Mouse (Mus musculus): Measurements from ENCODE around the gene D3Ertd751e. TPM values are rescaled to one million over a fixed set of nuclear protein-coding genes. Genes with fewer than 3 reads are reported as not detected.
A peak's percentile ranks its signal among the peaks of the same experiment; 100 is the strongest.

Gene D3Ertd751e
- total RNA-seq (2014; rRNA removed), result 2.9 and 4.7 TPM in 2 replicates
- polyA plus RNA-seq (2015; fragmentation: Nextera tagmentation; extraction: Ambion mirVana), result 11.1 and 12.9 TPM in 2 replicates

DNA sequence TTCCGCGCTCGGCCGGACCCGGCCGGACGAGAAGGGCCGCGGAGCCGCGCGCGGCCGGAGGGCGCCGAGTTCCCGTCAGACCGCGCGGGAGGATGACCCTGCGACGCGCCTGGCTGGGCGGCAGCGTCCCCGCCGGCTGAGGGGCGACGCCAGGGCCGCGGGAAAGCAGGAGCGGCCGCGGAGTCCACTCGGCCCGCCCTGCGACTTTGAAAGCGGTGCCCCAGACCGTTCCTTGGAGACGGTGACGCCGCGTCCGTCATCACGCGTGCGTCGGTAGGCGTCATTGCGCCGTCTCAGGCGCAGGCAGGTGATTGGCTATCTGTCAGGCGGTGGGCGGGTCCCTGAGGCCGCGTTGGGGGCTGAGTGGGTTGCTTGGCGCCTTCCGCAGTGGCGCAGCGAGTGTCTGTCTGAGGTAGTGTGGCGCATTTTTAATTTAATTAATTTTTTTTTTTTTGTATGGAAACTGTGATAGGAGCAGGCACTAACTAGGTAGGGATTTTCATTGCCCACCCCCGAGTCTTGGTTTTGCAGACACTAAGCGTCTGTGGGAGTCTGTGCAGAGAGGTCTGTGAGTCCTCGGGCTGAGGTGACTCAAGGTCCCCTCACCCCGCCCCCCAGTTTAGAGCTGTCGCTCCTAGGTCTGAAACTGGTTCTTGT is at the start of gene D3Ertd751e, which contains the start of gene Sclt1:
D3Ertd751e (plus strand) TSS at position 334 of the 657 bp plus-strand sequence.
Sclt1 (minus strand) TSS at position 237 of the 657 bp plus-strand sequence.
- H3K4me1 ChIP-seq (ENCODE audit: insufficient read depth, low read length), result no peaks in the 10 kb centered on the region; the same call in 1 of the 2 replicates
- peak; percentile 100 for ATAC-seq
- peak; percentile 27; the same call in 1 of the 2 replicates for TF ChIP-seq CTCF (IDR thresholded peaks at IDR 0.05; ENCODE audit: low read depth)

DNA sequence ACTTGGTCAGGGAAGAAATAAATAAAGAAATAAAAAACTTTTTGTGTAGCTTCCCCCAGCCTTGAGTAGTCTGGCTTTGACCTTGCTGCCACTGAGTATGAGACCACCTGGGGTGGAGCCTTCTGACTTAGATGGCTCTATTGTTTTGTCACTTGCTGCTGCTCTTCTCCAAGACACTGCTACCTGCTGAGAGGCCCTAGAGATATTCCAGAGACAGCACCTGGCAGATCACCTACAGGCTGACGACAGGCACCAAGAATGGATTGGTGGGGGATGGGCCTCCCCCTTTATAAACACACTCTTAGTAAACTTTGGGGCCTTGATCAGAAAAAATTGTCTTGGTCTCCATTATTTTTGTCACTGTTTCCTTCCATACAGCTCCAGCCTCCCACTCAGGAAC is 46.7 kb upstream of the D3Ertd751e start:
- H3K9me3 ChIP-seq (ENCODE audit: low read length), result no peaks in the 10 kb centered on the region
- no peak overlapping the region for H3K9ac ChIP-seq (replicated peaks; ENCODE audit: low read length)
- H3K4me1 ChIP-seq (ENCODE audit: insufficient read depth, low read length), result no peaks in the 10 kb centered on the region
- no peak for ATAC-seq
- DNase-seq (ENCODE audit: low spot score), result no peak
- no peak for TF ChIP-seq CTCF (IDR thresholded peaks at IDR 0.05; ENCODE audit: low read depth)
- no peak overlapping the region for H3K4me2 ChIP-seq (ENCODE audit: low read depth, low read length)
- no peak overlapping the region for H3K4me3 ChIP-seq (ENCODE audit: low read length)
- peaks cover 4% of the 10 kb centered on the region; the same call in 1 of the 2 replicates for H3K36me3 ChIP-seq (ENCODE audit: insufficient read depth, low read length)
- no peak overlapping the region for H3K27ac ChIP-seq
- 71% methylated on average over 1 of the region's 1 CpGs for WGBS
- no peaks in the 10 kb centered on the region for H3K27me3 ChIP-seq (ENCODE audit: insufficient read depth, low read length)

More for the DNA sequence above, at the start of gene D3Ertd751e, which contains the start of gene Sclt1:
- Histone ChIP-seq H3K4me2 (ENCODE audit: low read depth, low read length) (peak within 1 kb of the TSS; percentile 92), H3K4me3 (ENCODE audit: low read length) (peak within 1 kb of the TSS; percentile 68), H3K27ac (peak within 1 kb of the TSS; percentile 93), H3K9ac (replicated peaks; ENCODE audit: low read length) (peak within 1 kb of the TSS; percentile 65), H3K36me3 (ENCODE audit: insufficient read depth, low read length) (no peaks in the 10 kb centered on the region), H3K9me3 (ENCODE audit: low read length) (no peaks in the 10 kb centered on the region), H3K27me3 (ENCODE audit: insufficient read depth, low read length) (no peaks in the 10 kb centered on the region)
- under 1% methylated on average over 58 of the region's 66 CpGs for WGBS
- peak; percentile 99 for DNase-seq (ENCODE audit: low spot score)

DNA sequence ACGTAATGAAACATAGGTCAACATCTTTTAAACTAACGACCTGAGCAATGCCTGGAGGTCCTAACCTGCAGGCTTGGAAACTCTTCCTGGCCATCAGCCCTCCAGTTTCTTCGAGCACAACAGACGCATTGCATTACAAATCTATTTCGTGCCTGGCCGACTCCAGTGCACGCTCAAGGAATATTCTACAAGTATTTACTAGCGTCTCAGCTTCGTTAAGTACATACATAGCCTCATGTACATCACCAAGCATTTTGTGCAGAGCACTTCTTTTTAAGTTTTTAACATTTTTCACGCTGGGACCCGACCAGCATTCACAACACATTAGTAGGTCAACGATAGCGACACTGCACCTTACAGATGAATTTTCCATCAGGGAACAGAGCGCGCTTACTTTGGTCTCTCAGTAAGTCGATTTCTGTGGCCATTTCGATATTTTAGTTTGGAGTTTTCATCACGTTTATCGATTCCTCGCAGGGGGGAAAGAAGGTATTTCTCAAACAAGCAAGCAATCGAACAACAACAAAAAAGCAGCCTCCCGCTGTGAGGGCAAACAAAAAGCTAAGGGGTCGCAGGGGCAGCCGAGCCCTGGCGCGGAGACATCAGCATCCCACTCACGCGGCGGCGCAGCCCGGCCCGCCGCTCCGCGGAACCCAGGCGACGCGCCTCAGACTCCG is 672 bp upstream of the D3Ertd751e start:
- Histone ChIP-seq H3K9me3 (ENCODE audit: low read length) (no peaks in the 10 kb centered on the region), H3K4me3 (ENCODE audit: low read length) (peak overlapping the region; percentile 68), H3K27ac (peak overlapping the region; percentile 93), H3K4me1 (ENCODE audit: insufficient read depth, low read length) (no peaks in the 10 kb centered on the region; the same call in 1 of the 2 replicates), H3K27me3 (ENCODE audit: insufficient read depth, low read length) (no peaks in the 10 kb centered on the region), H3K36me3 (ENCODE audit: insufficient read depth, low read length) (no peaks in the 10 kb centered on the region), H3K4me2 (ENCODE audit: low read depth, low read length) (peak overlapping the region; percentile 92), H3K9ac (replicated peaks; ENCODE audit: low read length) (peak overlapping the region; percentile 65)
- TF ChIP-seq CTCF (IDR thresholded peaks at IDR 0.05; ENCODE audit: low read depth), result no peak
- WGBS, result under 1% methylated on average over 39 of the region's 39 CpGs
- ATAC-seq, result no peak
- peak; percentile 41 for DNase-seq (ENCODE audit: low spot score)

DNA sequence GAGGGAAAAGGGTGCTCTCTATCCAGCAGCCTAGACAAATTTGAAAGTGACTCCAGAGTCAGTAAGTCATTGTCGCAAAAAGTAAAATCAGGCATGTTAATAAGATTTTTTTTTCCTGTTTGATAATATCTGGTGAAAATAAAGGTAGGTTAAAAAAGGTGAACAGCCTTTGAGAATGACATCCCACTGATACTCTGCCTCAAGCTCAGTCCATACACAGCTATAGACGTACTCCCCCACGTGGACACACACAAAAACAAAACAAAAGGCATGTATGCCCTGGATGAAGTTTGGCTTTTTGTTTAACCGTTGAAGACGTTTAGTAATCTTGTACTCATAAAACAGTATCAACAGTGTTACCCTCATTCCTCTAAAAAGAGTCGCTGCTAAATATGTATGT is 1.0 kb downstream of the D3Ertd751e start:
- WGBS, result 27% methylated on average over 6 of the region's 6 CpGs
- Histone ChIP-seq H3K27ac (no peak overlapping the region), H3K4me1 (ENCODE audit: insufficient read depth, low read length) (no peaks in the 10 kb centered on the region; the same call in 1 of the 2 replicates), H3K9me3 (ENCODE audit: low read length) (no peaks in the 10 kb centered on the region), H3K27me3 (ENCODE audit: insufficient read depth, low read length) (no peaks in the 10 kb centered on the region), H3K4me2 (ENCODE audit: low read depth, low read length) (peak overlapping the region; percentile 92), H3K36me3 (ENCODE audit: insufficient read depth, low read length) (no peaks in the 10 kb centered on the region), H3K9ac (replicated peaks; ENCODE audit: low read length) (no peak overlapping the region), H3K4me3 (ENCODE audit: low read length) (peak overlapping the region; percentile 68)
- peak; percentile 52 for DNase-seq (ENCODE audit: low spot score)
- no peak for ATAC-seq
- peak; percentile 63 for TF ChIP-seq CTCF (IDR thresholded peaks at IDR 0.05; ENCODE audit: low read depth)

DNA sequence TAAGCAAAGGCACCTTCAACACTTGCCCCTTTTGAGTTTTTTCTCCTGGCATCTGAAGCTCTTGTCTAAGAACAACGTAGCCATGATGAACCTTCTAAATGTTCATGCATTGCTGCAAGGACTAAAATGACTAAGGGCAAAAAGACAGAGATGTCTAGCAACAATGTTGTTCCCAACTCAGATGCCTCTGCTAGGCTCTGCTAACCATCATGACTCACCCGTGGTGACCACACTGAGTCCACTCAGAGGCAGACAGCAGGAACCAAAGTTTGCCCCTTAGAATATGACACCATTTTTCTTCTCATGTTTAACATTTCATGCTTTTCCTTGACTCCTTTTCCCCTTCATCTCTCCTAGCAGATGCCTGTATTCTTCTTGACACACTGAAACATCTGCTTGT is 12.1 kb downstream of the D3Ertd751e start:
- Histone ChIP-seq H3K9me3 (ENCODE audit: low read length) (no peaks in the 10 kb centered on the region), H3K27ac (no peak overlapping the region), H3K4me1 (ENCODE audit: insufficient read depth, low read length) (no peaks in the 10 kb centered on the region), H3K4me3 (ENCODE audit: low read length) (no peak overlapping the region), H3K9ac (replicated peaks; ENCODE audit: low read length) (no peak overlapping the region), H3K36me3 (ENCODE audit: insufficient read depth, low read length) (no peaks in the 10 kb centered on the region; the same call in 1 of the 2 replicates), H3K4me2 (ENCODE audit: low read depth, low read length) (no peak overlapping the region), H3K27me3 (ENCODE audit: insufficient read depth, low read length) (no peaks in the 10 kb centered on the region)
- DNase-seq (ENCODE audit: low spot score) (no peak), ATAC-seq (no peak)
- 90% methylated on average over 2 of the region's 2 CpGs for WGBS
- no peak for TF ChIP-seq CTCF (IDR thresholded peaks at IDR 0.05; ENCODE audit: low read depth)

DNA sequence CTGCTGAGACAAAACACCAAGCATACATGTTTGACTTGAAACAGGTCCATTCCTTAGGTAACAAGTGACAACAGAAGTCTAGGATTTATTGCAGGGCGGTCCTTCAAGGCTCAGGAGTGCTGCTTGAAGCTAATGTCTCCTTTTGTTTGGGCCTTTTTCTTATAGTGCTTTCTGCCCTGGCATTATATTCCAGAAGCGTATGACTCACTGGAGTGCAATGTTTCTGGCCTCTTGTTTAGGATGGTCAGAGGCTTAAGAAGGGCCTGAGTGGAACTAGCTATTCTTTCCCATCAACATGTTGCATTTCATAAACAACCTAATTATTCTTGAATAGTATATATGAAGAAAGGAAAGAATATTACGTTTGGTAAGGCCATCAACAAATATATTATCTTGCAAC is 19.7 kb downstream of the D3Ertd751e start:
- Histone ChIP-seq H3K9ac (replicated peaks; ENCODE audit: low read length) (no peak overlapping the region), H3K27me3 (ENCODE audit: insufficient read depth, low read length) (no peaks in the 10 kb centered on the region), H3K4me3 (ENCODE audit: low read length) (no peak overlapping the region), H3K36me3 (ENCODE audit: insufficient read depth, low read length) (no peaks in the 10 kb centered on the region; the same call in 1 of the 2 replicates), H3K4me2 (ENCODE audit: low read depth, low read length) (no peak overlapping the region), H3K4me1 (ENCODE audit: insufficient read depth, low read length) (no peaks in the 10 kb centered on the region), H3K9me3 (ENCODE audit: low read length) (no peaks in the 10 kb centered on the region), H3K27ac (no peak overlapping the region)
- 93% methylated on average over 3 of the region's 3 CpGs for WGBS
- ATAC-seq (no peak), DNase-seq (ENCODE audit: low spot score) (no peak)
- TF ChIP-seq CTCF (IDR thresholded peaks at IDR 0.05; ENCODE audit: low read depth), result no peak
